Mouse (Mus musculus) heart, postnatal 0 days (tissue): ENCODE data around the gene Casc3. TPM values are rescaled to one million over a fixed set of nuclear protein-coding genes. Genes with fewer than 3 reads are reported as not detected.

Experiments used
- ATAC-seq: fragments of 200-750 bp; cut with Nextera tagmentation; 2 replicates; pipeline ENCODE4 v1.8.0; 2017; ENCODE audit warnings: low read depth, moderate number of reproducible peaks, moderate library complexity; ENCODE audit not compliant: insufficient read depth
- DNase-seq: peaks from one replicate; pipeline ENCODE4 v3.0.0-alpha.2; 2016; ENCODE audit warnings: low spot score
- H3K27ac ChIP-seq: fragments of 300-500 bp; sonication (generic); 2 replicates; pipeline ENCODE4 v1.5.1; 2014; ENCODE audit warnings: low read depth, mild to moderate bottlenecking
- H3K27me3 ChIP-seq: fragments of 300-500 bp; sonication (generic); 2 replicates; pipeline ENCODE4 v1.6.1; 2014; ENCODE audit warnings: low read length, mixed read lengths; ENCODE audit not compliant: control insufficient read depth, insufficient read depth
- H3K36me3 ChIP-seq: fragments of 300-500 bp; sonication (generic); replicated peaks from 2 replicates; pipeline ENCODE4 v1.6.1; 2014; ENCODE audit warnings: low read length, mixed read lengths; ENCODE audit not compliant: control insufficient read depth, insufficient read depth
- H3K4me1 ChIP-seq: fragments of 300-500 bp; sonication (generic); 2 replicates; pipeline ENCODE4 v1.6.1; 2014; ENCODE audit warnings: antibody characterized with exemption; ENCODE audit not compliant: control insufficient read depth, insufficient read depth
- H3K4me2 ChIP-seq: fragments of 300-500 bp; sonication (generic); 2 replicates; pipeline ENCODE4 v1.6.1; 2014; ENCODE audit warnings: low read depth, mild to moderate bottlenecking, low read length, moderate library complexity
- H3K4me3 ChIP-seq: fragments of 300-500 bp; sonication (generic); 2 replicates; pipeline ENCODE4 v1.5.1; 2014; ENCODE audit warnings: low read depth, low read length
- H3K9ac ChIP-seq: fragments of 300-500 bp; sonication (generic); replicated peaks from 2 replicates; pipeline ENCODE4 v1.6.1; 2014; ENCODE audit warnings: low read depth, low read length, mixed read lengths
- H3K9me3 ChIP-seq: fragments of 300-500 bp; sonication (generic); replicated peaks from 2 replicates; pipeline ENCODE4 v1.6.1; 2016; ENCODE audit warnings: low read length; ENCODE audit not compliant: control insufficient read depth
- CTCF ChIP-seq: IDR thresholded peaks from 2 replicates; pipeline ENCODE4 v1.5.1; 2016; ENCODE audit warnings: antibody characterized with exemption, control low read depth, low read depth
- EP300 ChIP-seq: IDR thresholded peaks from 2 replicates; pipeline ENCODE4 v1.6.1; 2016; ENCODE audit warnings: antibody characterized with exemption, low read depth
- WGBS: fragments of 180-500 bp; shearing (Covaris S2); extraction: QIAGEN DNeasy Blood & Tissue Kit; methylation state at CpG from one replicate; pipeline ENCODE4 v1.1.7; 2014; 5-methylcytosine and 5-hydroxymethylcytosine counted together
- polyA plus RNA-seq: library from polyadenylated mRNA; unstranded; fragments of >200 nt; fragmentation: Nextera tagmentation; extraction: Ambion mirVana; gene quantifications from 2 replicates; pipeline ENCODE4 v1.2.1, GENCODE M21; 2015
- total RNA-seq: library from RNA; depleted of rRNA; stranded (reverse); fragments of >200 nt; gene quantifications from 2 replicates; pipeline ENCODE4 v1.2.3, GENCODE M21; 2014; ENCODE audit warnings: low replicate concordance

The Casc3 gene
- total and polyA plus RNA-seq, 2 experiments from 2014 or later: 6.8 to 11.9 TPM

- Histone ChIP-seq H3K9ac (no peak overlapping the region), H3K4me1 (peaks cover 11% of the 10 kb centered on the region; the same call in 1 of the 2 replicates), H3K4me2 (no peak overlapping the region), H3K27ac (no peak overlapping the region), H3K9me3 (no peaks in the 10 kb centered on the region), H3K4me3 (no peak overlapping the region), H3K27me3 (peaks cover 8% of the 10 kb centered on the region; the same call in 1 of the 2 replicates), H3K36me3 (peaks cover 28% of the 10 kb centered on the region)
- ATAC-seq (no peak), DNase-seq (no peak)
- TF ChIP-seq EP300 (no peak), CTCF (no peak)
- WGBS: 60% methylated on average over 5 of the region's 5 CpGs
Observed at GRCm38 (mm10) chr11:98835296-98835695, 30.6 kb downstream of the Casc3 start.

DNA sequence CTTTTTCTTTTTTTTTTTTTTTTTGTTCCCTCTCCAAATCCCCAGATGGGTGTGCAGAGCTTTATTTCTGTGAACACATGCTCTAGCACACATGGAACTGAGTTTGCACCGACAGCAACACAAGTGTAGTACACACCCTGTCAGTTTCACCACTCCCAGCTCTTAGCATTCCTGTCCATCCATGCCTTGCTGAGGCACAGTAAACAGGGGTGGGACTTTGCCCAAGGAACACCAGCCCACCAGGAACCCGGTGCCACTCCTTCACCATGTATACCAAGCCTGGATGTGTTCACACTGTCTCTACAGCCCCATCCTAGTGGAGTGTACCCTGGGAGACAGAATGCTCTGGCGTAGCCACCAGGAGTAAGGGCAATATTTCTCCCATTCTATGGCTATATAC is 31.0 kb downstream of the Casc3 start:
- no peak for DNase-seq
- 46% methylated on average over 3 of the region's 3 CpGs for WGBS
- no peak for TF ChIP-seq EP300
- TF ChIP-seq CTCF: no peak

GRCm38 (mm10) chr11:98836128-98836527 is 31.4 kb downstream of the Casc3 start:
- H3K9ac ChIP-seq: no peak overlapping the region
- 31% methylated on average over 7 of the region's 7 CpGs for WGBS
- no peak overlapping the region for H3K27ac ChIP-seq
- TF ChIP-seq CTCF: no peak
- TF ChIP-seq EP300: no peak
- H3K27me3 ChIP-seq: peaks cover 8% of the 10 kb centered on the region; the same call in 1 of the 2 replicates
- ATAC-seq (no peak), DNase-seq (no peak)
- H3K4me1 ChIP-seq: peaks cover 11% of the 10 kb centered on the region; the same call in 1 of the 2 replicates
- H3K4me2 ChIP-seq: peak overlapping the region; percentile 99
- peak overlapping the region; percentile 72 for H3K4me3 ChIP-seq
- H3K36me3 ChIP-seq: peaks cover 24% of the 10 kb centered on the region
- no peaks in the 10 kb centered on the region for H3K9me3 ChIP-seq

More for the DNA sequence above, 31.0 kb downstream of the Casc3 start:
- no peak for ATAC-seq
- Histone ChIP-seq H3K36me3 (peaks cover 28% of the 10 kb centered on the region), H3K9me3 (no peaks in the 10 kb centered on the region), H3K9ac (no peak overlapping the region), H3K4me2 (no peak overlapping the region), H3K27me3 (peaks cover 8% of the 10 kb centered on the region; the same call in 1 of the 2 replicates), H3K4me1 (peaks cover 11% of the 10 kb centered on the region; the same call in 1 of the 2 replicates), H3K27ac (no peak overlapping the region), H3K4me3 (no peak overlapping the region)

DNA sequence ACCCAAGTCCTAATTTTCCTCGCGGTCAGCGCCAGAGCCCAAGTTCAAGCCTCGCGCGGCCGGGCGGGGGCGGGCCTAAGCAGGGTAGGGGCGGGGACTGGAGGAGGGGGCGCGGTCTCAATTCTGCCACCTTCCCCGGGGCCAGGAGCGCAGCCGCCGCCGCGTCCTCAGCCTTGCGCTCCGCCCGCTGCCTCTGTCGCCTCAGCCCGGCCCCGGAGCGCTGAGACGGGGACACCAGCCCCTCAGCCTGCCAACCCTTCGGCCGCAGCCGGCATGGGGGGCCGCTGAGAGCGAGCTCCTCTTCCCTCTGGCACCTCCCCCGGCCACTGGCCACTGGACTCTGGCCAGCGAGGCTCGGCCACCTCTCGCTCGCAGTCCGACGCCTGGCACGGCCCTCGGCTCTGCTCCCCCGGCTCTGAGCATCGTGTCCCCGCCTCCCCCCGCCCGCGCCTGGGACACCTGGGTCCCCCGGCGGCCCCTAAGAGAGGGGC is 32.0 kb downstream of the Casc3 start, which contains the start of gene Rapgefl1:
TSS of gene Rapgefl1 (plus strand) at position 135 of the 491 bp plus-strand sequence.
- Histone ChIP-seq H3K27ac (no peak within 1 kb of the TSS), H3K4me2 (peak within 1 kb of the TSS; percentile 99), H3K36me3 (peaks cover 18% of the 10 kb centered on the region), H3K27me3 (peaks cover 8% of the 10 kb centered on the region; the same call in 1 of the 2 replicates), H3K4me1 (peaks cover 11% of the 10 kb centered on the region; the same call in 1 of the 2 replicates), H3K4me3 (peak within 1 kb of the TSS; percentile 72), H3K9ac (peak within 1 kb of the TSS; percentile 62), H3K9me3 (no peaks in the 10 kb centered on the region)
- no peak for TF ChIP-seq CTCF
- no peak for TF ChIP-seq EP300
- DNase-seq (peak; percentile 62), ATAC-seq (peak; percentile 92)
- under 1% methylated on average over 28 of the region's 48 CpGs for WGBS

GRCm38 (mm10) chr11:98837231-98837704 is 32.6 kb downstream of the Casc3 start:
- peak; percentile 10 for ATAC-seq
- 4% methylated on average over 27 of the region's 29 CpGs for WGBS

More at GRCm38 (mm10) chr11:98837231-98837704, 32.6 kb downstream of the Casc3 start:
- no peak for TF ChIP-seq CTCF
- no peak for TF ChIP-seq EP300
- Histone ChIP-seq H3K9ac (peak overlapping the region; percentile 62), H3K36me3 (peaks cover 12% of the 10 kb centered on the region), H3K27ac (no peak overlapping the region), H3K9me3 (no peaks in the 10 kb centered on the region), H3K4me1 (peaks cover 11% of the 10 kb centered on the region; the same call in 1 of the 2 replicates), H3K27me3 (peaks cover 8% of the 10 kb centered on the region; the same call in 1 of the 2 replicates), H3K4me3 (peak overlapping the region; percentile 72), H3K4me2 (peak overlapping the region; percentile 99)
- DNase-seq: no peak
